Mouse (Mus musculus): ENCODE measurements around the gene Gm16867.
"Not testable (repeated sequence)": the region's sequence is repeated elsewhere in the genome, so short reads cannot be mapped to it uniquely, and the experiment has no call there.

DNA sequence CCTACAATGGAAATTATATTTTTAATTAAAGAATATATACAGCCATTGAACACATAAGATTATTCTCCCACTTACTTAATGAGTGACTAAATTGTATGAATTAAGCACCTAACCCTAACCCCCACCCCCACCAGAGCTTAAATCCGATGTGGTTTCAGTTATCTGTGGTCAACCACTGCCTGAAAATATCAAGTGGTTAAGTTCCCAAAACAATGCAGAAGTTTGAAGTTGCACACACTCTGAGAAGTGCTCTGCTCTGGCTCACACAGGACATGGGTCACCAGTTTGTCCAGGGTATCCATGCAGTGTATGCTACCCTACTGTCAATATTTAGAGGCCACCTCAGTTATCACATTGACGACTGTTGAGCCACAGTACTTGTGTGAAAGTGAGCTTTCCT, 41.9 kb upstream of the Gm16867 start:
- not testable (repeated sequence) for TF ChIP-seq CTCF, EP300 (IDR thresholded peaks at IDR 0.05; ENCODE audit: low read depth)
